Mouse (Mus musculus) hindbrain, embryonic 14.5 days (tissue): ENCODE results near the gene Dbi. TPM values are rescaled to one million over a fixed set of nuclear protein-coding genes. Genes with fewer than 3 reads are reported as not detected.

Source experiments
- ATAC-seq: fragments of 200-750 bp; cut with Nextera tagmentation; 2 replicates; pipeline ENCODE4 v1.8.0; 2017; ENCODE audit warnings: moderate number of reproducible peaks, mild to moderate bottlenecking, moderate TSS enrichment, moderate library complexity; ENCODE audit not compliant: low FRiP score
- DNase-seq: peaks from one replicate; pipeline ENCODE4 v3.0.0-alpha.2; 2015; ENCODE audit warnings: low spot score
- H3K27ac ChIP-seq: fragments of 300-500 bp; sonication (generic); 2 replicates; pipeline ENCODE4 v1.5.1; 2014; ENCODE audit warnings: mild to moderate bottlenecking, moderate library complexity
- H3K27me3 ChIP-seq: fragments of 300-500 bp; sonication (generic); 2 replicates; pipeline ENCODE4 v1.6.1; 2014; ENCODE audit warnings: mild to moderate bottlenecking, low read length, mixed read lengths; ENCODE audit not compliant: control insufficient read depth, insufficient read depth
- H3K36me3 ChIP-seq: fragments of 300-500 bp; sonication (generic); replicated peaks from 2 replicates; pipeline ENCODE4 v1.6.1; 2014; ENCODE audit not compliant: control insufficient read depth, insufficient read depth
- H3K4me1 ChIP-seq: fragments of 300-500 bp; sonication (generic); replicated peaks from 2 replicates; pipeline ENCODE4 v1.6.1; 2014; ENCODE audit warnings: antibody characterized with exemption, low read length, mixed read lengths; ENCODE audit not compliant: control insufficient read depth, insufficient read depth
- H3K4me2 ChIP-seq: fragments of 300-500 bp; sonication (generic); replicated peaks from 2 replicates; pipeline ENCODE4 v1.6.1; 2014; ENCODE audit warnings: mild to moderate bottlenecking, moderate library complexity
- H3K4me3 ChIP-seq: fragments of 300-500 bp; sonication (generic); replicated peaks from 2 replicates; pipeline ENCODE4 v1.5.1; 2014; ENCODE audit warnings: mild to moderate bottlenecking, low read length
- H3K9ac ChIP-seq: fragments of 300-500 bp; sonication (generic); 2 replicates; pipeline ENCODE4 v1.6.1; 2014
- H3K9me3 ChIP-seq: fragments of 300-500 bp; sonication (generic); 2 replicates; pipeline ENCODE4 v1.6.1; 2016; ENCODE audit warnings: low read length; ENCODE audit not compliant: control insufficient read depth
- WGBS: fragments of 180-500 bp; shearing (Covaris S2); extraction: QIAGEN DNeasy Blood & Tissue Kit; methylation state at CpG from one replicate; pipeline ENCODE4 v1.1.7; 2014; 5-methylcytosine and 5-hydroxymethylcytosine counted together
- polyA plus RNA-seq: library from polyadenylated mRNA; unstranded; fragments of >200 nt; fragmentation: Nextera tagmentation; extraction: Ambion mirVana; gene quantifications from 2 replicates; pipeline ENCODE4 v1.2.1, GENCODE M21; 2014

Gene Dbi
- polyA plus RNA-seq, 1 experiment from 2014 or later = 1,660 TPM

DNA sequence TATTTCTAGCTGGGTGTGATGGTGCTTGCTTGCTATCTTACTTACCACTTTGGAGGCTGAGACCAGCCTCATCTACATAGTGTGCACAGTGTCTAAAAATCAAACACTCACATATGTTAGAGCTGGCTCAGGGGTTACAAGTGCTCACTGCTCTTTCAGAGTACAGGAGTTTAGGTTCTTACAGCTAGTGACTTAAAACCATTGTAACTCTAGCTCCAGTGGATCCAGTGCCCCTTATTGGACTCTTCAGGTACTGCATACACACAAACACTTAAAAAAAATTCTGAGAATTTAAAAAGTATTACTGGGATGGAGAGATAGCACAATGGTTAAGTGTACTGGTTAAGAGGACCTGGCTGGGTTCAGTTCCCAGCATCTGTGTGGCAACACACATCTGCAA is 26.1 kb upstream of the Dbi start:
- Histone ChIP-seq H3K9me3 (no peaks in the 10 kb centered on the region), H3K4me1 (no peaks in the 10 kb centered on the region), H3K4me2 (no peak overlapping the region), H3K27ac (no peak overlapping the region), H3K9ac (no peak overlapping the region), H3K36me3 (no peaks in the 10 kb centered on the region), H3K4me3 (no peak overlapping the region), H3K27me3 (no peaks in the 10 kb centered on the region)
- no peak for ATAC-seq
- no peak for DNase-seq

DNA sequence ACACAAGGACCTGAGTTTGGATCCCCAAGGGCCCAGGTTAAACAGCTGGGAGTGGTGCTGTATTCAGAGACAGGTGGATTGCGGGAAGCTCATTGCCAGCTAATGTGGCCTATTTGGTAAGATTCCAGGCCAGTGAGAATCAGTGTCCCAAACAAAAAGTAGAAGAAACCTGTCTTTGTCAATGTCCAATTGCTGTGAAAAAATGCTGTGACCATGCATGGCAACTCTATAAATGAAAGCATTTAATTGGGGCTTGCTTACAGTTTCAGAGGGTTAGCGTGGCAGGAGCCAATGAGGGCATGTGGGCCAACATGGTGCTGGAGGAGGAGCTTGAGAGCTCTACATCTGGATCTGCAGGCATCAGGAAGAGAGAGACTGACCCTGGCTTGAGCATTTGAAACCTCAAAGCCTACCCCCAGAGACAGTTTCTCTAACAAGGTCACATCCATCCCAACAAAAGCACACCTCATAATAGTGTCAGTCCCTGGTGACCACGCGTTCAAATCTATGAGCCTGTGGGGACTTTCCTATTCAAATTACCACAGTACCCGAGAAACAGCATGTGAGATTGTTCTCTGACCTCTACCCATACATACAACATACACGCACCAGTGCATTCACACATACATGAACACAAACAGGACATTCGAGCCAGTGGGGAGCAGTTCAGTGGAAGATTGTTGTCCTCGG is 24.8 kb upstream of the Dbi start:
- Histone ChIP-seq H3K27me3 (no peaks in the 10 kb centered on the region), H3K9ac (no peak overlapping the region), H3K4me1 (no peaks in the 10 kb centered on the region), H3K4me2 (no peak overlapping the region), H3K9me3 (no peaks in the 10 kb centered on the region), H3K36me3 (no peaks in the 10 kb centered on the region), H3K27ac (no peak overlapping the region), H3K4me3 (no peak overlapping the region)
- DNase-seq (no peak), ATAC-seq (no peak)
- WGBS = 79% methylated on average over 8 of the region's 8 CpGs

DNA sequence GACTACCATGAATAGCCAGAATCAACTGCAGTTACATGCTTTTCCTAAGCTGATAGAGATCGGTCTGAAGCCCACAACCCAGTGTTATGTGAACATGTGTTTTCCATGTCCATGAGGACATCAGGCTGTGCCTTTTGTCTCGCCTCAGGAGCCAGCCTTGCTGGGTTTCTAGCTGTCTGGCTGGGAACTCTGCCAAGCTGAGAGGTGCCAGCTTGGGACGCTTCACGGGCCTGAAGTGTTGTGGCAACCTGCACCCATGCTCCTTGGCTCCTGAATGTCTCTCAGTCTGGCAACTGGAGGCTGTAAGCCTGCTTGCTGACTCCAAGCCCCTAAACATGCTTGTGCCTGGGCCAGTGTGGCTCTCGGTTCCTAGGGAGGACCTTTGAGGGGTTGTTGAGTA is 21.7 kb upstream of the Dbi start:
- no peak overlapping the region for H3K4me3 ChIP-seq
- H3K4me1 ChIP-seq = no peaks in the 10 kb centered on the region
- no peak overlapping the region for H3K9ac ChIP-seq
- H3K4me2 ChIP-seq = no peak overlapping the region
- no peaks in the 10 kb centered on the region for H3K27me3 ChIP-seq
- no peaks in the 10 kb centered on the region for H3K36me3 ChIP-seq
- 63% methylated on average over 5 of the region's 5 CpGs for WGBS
- H3K9me3 ChIP-seq = no peaks in the 10 kb centered on the region
- H3K27ac ChIP-seq = no peak overlapping the region
- DNase-seq (peak; percentile 53), ATAC-seq (peak; percentile 49)

DNA sequence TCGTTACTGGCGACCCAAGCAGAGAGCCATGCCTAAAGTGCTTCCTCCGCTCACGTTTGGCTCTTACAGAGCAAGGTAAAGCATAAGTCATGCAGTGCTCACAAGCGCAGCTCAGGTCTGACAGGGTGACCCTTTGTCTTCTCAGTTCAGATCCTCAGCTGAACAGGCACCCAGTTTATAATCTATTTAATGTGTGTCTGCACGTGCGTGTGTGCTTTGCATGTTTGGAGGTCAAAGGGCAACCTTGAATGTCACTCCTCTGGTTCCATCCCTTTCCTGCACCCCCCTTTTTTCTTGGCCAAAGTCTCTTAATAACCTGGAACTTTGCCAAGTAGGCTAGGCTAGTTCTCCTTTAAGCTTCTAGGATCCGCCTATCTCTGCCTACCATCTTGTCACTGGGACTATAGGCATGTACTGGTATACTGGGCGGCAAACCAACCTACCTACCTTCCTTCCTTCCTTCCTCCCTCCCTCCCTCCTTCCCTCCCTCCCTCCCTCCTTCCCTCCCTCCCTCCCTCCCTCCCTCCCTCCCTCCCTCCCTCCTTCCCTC is 19.3 kb upstream of the Dbi start:
- Histone ChIP-seq H3K36me3 (no peaks in the 10 kb centered on the region), H3K9ac (no peak overlapping the region), H3K4me2 (no peak overlapping the region), H3K27ac (no peak overlapping the region), H3K27me3 (no peaks in the 10 kb centered on the region), H3K9me3 (no peaks in the 10 kb centered on the region), H3K4me3 (no peak overlapping the region), H3K4me1 (no peaks in the 10 kb centered on the region)
- ATAC-seq = no peak
- WGBS = 91% methylated on average over 9 of the region's 9 CpGs
- DNase-seq = no peak

DNA sequence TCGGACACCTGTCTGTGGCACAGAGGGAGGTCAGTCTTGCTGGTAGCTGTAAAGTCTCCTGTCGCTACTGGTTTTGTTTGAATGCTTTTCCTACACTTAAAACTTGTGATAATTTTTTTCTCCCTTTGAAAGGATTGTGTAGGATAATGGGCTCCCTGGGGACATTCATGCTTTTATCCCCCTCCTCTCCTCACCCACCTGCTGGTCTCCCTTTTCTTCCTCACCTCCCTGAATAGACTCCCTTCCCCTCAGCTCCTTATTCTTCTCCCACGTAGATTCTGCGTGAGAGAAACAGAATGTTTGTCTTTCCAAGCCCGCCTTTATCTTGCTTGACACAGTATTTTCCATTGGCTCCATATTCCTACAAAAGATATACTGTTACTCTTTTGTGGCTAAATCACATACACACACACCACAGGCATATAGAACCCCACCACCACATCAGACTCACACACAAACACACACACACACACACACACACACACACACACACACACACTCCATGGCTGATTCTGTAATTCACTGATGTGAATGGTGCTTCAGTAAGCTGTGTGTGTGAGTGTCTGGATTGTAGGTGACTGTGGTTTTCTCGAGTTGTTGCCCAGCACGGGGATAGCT is 18.2 kb upstream of the Dbi start:
- no peak overlapping the region for H3K9ac ChIP-seq
- no peaks in the 10 kb centered on the region for H3K9me3 ChIP-seq
- H3K27ac ChIP-seq = no peak overlapping the region
- no peaks in the 10 kb centered on the region for H3K4me1 ChIP-seq
- H3K36me3 ChIP-seq = no peaks in the 10 kb centered on the region
- H3K27me3 ChIP-seq = no peaks in the 10 kb centered on the region
- no peak for ATAC-seq
- WGBS = 30% methylated on average over 7 of the region's 7 CpGs
- no peak overlapping the region for H3K4me3 ChIP-seq
- DNase-seq = no peak
- H3K4me2 ChIP-seq = no peak overlapping the region

DNA sequence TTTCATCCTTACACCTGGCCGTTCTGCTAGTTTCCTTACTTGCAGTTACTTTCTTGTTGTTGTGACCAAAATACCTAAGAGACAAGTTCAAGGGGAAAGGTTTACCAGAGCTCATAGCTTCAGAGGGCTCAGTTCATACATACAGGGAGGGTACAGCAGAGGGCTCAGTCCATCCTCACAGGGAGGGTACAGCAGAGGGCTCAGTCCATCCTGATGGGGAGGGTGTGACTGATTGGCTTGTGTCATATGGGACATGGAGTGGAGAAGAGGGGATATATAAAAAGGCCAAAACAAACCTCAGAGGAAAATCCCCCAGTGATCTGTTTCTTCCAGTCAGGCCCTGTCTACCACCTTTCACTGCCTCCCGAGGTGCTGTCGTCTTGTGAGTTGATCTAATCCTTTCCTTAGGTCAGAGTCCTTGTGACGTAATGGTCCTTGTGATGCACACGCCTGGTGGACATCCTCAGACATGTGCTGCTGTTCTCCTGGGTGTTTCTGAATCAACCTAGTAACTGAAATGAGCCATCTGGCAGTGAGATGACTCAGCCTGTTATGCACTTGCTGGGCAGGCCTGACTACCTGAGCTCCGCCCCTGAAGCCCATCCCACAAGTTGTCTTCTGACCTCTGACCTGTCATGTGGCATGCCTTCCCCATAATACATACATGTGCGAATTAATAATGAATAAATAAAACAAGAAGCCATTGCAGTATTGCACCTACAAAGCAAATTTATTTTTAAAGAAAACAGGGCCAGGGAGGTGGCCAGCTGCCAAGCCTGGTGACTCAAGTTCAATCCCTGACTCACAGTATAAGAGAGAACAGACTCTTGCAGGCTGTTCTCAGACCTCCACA is 15.3 kb upstream of the Dbi start:
- no peaks in the 10 kb centered on the region for H3K36me3 ChIP-seq
- no peak overlapping the region for H3K4me3 ChIP-seq
- DNase-seq (no peak), ATAC-seq (no peak)
- H3K4me2 ChIP-seq = no peak overlapping the region
- H3K27ac ChIP-seq = no peak overlapping the region
- no peaks in the 10 kb centered on the region for H3K27me3 ChIP-seq
- no peaks in the 10 kb centered on the region for H3K9me3 ChIP-seq
- WGBS = 85% methylated on average over 7 of the region's 7 CpGs
- no peak overlapping the region for H3K9ac ChIP-seq
- H3K4me1 ChIP-seq = no peaks in the 10 kb centered on the region

DNA sequence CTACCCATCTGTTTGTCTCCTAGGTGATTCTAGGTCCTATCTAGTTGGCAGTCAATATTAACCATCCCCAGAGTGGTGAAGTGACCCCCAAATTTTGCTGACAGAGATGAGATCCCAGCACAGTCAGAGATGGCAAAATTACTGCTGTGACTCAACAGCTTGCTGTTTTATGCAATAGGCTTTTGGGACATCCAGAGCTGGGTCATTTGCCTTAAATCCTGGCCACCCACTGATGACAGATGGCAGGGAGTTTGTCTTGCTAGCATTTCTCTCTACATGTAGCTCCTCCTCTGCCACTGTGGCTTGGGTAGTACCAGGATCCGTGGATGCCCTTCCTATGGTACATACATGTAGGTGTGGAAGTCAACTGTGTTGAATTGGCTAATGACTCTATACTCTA is 11.5 kb upstream of the Dbi start:
- H3K27me3 ChIP-seq = no peaks in the 10 kb centered on the region
- no peaks in the 10 kb centered on the region for H3K9me3 ChIP-seq
- WGBS = 97% methylated on average over 1 of the region's 1 CpGs
- ATAC-seq = no peak
- H3K36me3 ChIP-seq = no peaks in the 10 kb centered on the region
- H3K9ac ChIP-seq = no peak overlapping the region
- H3K27ac ChIP-seq = no peak overlapping the region
- no peak overlapping the region for H3K4me2 ChIP-seq
- H3K4me3 ChIP-seq = no peak overlapping the region
- H3K4me1 ChIP-seq = no peaks in the 10 kb centered on the region
- DNase-seq = no peak

DNA sequence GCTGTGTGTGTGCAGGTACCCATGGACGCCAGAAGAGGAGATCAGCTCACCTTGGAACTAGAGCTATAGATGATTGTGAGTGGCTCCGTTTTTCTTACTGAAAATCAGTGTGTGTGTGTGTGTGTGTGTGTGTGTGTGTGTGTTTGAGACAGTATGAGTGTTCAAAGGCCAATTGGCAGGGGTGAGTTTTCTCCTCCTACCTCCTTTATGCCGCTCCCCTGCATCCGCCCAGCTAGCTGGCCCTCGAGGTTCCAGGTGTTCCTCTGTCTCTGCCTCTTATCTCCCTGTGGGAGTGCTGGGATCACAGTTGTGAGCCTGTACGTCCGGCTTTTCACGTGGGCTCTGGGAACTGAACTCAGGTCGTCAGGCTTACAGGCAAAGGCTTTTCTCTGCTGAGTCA is 5.4 kb upstream of the Dbi start:
- Histone ChIP-seq H3K9ac (no peak overlapping the region), H3K36me3 (no peaks in the 10 kb centered on the region), H3K4me1 (peaks cover 4% of the 10 kb centered on the region; the same call in 1 of the 2 replicates), H3K27me3 (no peaks in the 10 kb centered on the region), H3K9me3 (no peaks in the 10 kb centered on the region), H3K4me3 (no peak overlapping the region), H3K27ac (no peak overlapping the region), H3K4me2 (no peak overlapping the region)
- 76% methylated on average over 9 of the region's 9 CpGs for WGBS
- no peak for DNase-seq
- no peak for ATAC-seq

DNA sequence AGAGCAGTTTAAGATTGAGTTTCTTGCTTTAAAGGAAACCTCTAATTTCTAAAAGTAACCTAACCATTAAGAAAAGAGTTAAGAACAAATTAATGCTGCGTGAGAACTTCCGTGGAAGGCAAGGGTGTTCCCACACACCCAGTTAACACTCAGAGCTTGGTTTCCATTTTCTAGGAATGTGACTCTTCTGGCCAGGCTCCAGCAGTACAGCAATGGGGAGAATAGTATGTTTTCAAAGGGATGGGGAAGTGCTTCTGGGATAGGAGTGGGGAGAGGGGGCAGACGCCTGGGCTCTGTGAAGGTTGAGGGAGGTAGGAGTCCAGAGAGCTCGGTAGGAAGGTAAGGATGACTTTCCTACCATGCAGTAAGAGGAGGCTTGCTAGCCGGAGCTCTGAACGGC is 4.6 kb upstream of the Dbi start:
- peaks cover 4% of the 10 kb centered on the region; the same call in 1 of the 2 replicates for H3K4me1 ChIP-seq
- H3K9ac ChIP-seq = no peak overlapping the region
- H3K27me3 ChIP-seq = no peaks in the 10 kb centered on the region
- no peak for DNase-seq
- 76% methylated on average over 6 of the region's 6 CpGs for WGBS
- ATAC-seq = no peak
- H3K4me2 ChIP-seq = no peak overlapping the region
- no peaks in the 10 kb centered on the region for H3K9me3 ChIP-seq
- no peak overlapping the region for H3K27ac ChIP-seq
- H3K4me3 ChIP-seq = no peak overlapping the region
- H3K36me3 ChIP-seq = no peaks in the 10 kb centered on the region
